Mouse (Mus musculus): Measurements from ENCODE around the gene Adamts17.

DNA sequence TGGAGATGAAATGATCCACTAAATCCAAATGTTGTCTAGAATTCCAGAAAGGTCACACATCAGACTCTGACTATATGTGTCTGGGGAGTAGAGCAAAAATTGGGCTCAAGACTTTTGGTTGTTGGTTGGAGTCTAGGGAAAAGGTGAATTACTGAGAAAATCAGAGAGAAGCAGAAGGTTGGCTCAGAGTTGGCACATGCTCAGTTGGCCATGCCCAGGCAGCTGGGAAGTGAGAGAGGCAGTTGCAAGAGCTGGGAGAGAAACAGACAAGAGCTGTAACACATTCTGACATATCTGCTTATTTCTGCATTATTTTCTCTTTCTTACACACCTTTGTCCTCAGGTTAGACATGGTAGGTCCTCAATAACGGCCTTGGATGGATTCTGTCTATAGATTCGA lies 209.7 kb downstream of the Adamts17 start:
- TF ChIP-seq CTCF (IDR thresholded peaks at IDR 0.05; ENCODE audit: low read depth, low read length) (no peak), GATA1 (IDR thresholded peaks at IDR 0.05; ENCODE audit: borderline replicate concordance, low read length) (no peak), POLR2AphosphoS5 (IDR thresholded peaks at IDR 0.05; ENCODE audit: insufficient replicate concordance, low read depth, low read length) (no peak), GATA2 (IDR thresholded peaks at IDR 0.05; ENCODE audit: borderline replicate concordance, low read depth, low read length) (no peak)
